ENCODE assay signal across 3 mouse cellular contexts in the genomic region with DNA sequence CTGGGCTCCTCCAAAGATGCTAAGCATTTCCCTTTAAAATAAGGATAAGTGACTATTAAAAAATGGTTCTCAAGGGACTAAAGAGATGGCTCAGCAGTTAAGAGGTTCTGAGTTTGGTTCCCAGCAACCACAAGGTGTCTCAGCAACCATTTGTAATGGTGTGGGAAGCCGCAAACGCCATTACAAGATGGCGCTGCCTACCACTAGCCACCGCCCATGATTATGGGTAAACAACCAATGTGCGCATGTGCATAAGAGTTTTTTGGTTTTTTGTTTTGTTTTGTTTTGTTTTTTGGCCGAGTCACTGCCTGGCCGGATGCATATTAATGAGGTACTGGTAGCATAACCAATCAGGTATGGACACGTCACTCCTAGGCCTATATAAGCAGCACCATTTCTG. TPM values are rescaled to one million over a fixed set of nuclear protein-coding genes. Genes with fewer than 3 reads are reported as not detected.
"Had no signal": no experiment of that assay in that cellular context is flagged by ENCODE, and none has a peak within 500 bp of the region (broad histone marks: within the 10 kb centered on the region; RNA-seq: fewer than 3 reads in every experiment).

No protein-coding gene starts in this region.

RNA-seq across cellular contexts. Expression of a gene that starts 33.8 kb away (rescaled TPM):
- total RNA-seq: forebrain, postnatal 0 days had no signal
- polyA plus RNA-seq: erythroblast, embryonic 14.5 days; gonadal fat pad, adult 2 months had no signal
